In the genomic region with DNA sequence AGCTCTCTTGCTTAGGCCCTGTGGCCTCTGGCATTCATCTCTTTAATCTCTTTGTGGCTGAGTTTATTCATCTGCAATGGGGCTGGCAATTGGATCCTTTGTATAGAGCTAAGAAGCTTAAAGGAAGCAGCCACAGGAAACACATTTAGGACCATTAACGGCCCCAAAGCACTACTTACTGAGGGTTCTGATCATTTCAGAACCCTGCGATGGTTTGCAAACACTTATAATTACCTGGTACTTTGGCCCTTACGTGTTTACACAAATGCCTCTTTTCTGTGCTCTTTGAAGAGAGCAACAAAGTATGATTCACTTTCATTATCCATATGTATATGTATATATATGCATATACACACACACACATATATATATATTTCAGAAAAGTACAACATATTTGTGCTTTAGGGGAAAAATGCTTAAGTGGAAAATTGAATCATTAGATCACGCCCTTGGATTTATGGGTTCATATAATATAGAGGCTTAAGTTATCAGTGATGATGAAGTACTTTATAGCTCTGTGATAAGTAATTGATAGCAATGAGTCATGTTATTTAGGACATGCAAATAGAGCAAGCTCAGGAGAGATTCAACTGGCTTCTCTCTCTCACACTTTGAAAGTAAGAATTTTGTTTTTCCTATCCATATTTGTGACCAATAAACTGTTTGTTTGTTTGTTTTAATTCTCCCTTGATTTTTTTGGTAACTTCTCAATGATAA, we compare ENCODE assay signal across 16 mouse cellular contexts. TPM values are rescaled to one million over a fixed set of nuclear protein-coding genes. Genes with fewer than 3 reads are reported as not detected.
"Had no signal": no experiment of that assay in that cellular context is flagged by ENCODE, and none has a peak within 500 bp of the region (broad histone marks: within the 10 kb centered on the region; RNA-seq: fewer than 3 reads in every experiment).

No protein-coding gene starts in this region.

- H3K27me3 ChIP-seq: megakaryocyte, embryonic 14.5 days; midbrain, embryonic 12.5 days; midbrain, embryonic 15.5 days; neural tube, embryonic 12.5 days; stomach, embryonic 15.5 days had no signal

- H3K27ac ChIP-seq: liver, embryonic 14.5 days; macrophage; midbrain, embryonic 12.5 days; midbrain, embryonic 15.5 days; neural tube, embryonic 12.5 days; stomach, embryonic 15.5 days; stomach, postnatal 0 days had no signal

- H3K9ac ChIP-seq: liver, embryonic 14.5 days; lung, embryonic 14.5 days; midbrain, embryonic 12.5 days; midbrain, embryonic 15.5 days; neural tube, embryonic 12.5 days; stomach, embryonic 15.5 days had no signal

- H3K4me3 ChIP-seq: megakaryocyte, embryonic 14.5 days; midbrain, embryonic 12.5 days; midbrain, embryonic 15.5 days; neural tube, embryonic 12.5 days; stomach, embryonic 15.5 days had no signal

- ATAC-seq: midbrain, embryonic 15.5 days had no signal

- H3K36me3 ChIP-seq: midbrain, embryonic 12.5 days; midbrain, embryonic 15.5 days; neural tube, embryonic 12.5 days; stomach, embryonic 15.5 days had no signal

- H3K4me1 ChIP-seq: megakaryocyte, embryonic 14.5 days; midbrain, embryonic 15.5 days; neural tube, embryonic 12.5 days; stomach, embryonic 15.5 days had no signal

- DNase-seq: lung, adult 18-20 months; lung, embryonic 14.5 days; lung, postnatal 14 days; lung, postnatal 36 days; right cerebral cortex, postnatal 14 days; thymus, adult 2 months; thymus, postnatal 25 days; thymus, postnatal 4 days had no signal

- H3K9me3 ChIP-seq: midbrain, embryonic 12.5 days; midbrain, embryonic 15.5 days; neural tube, embryonic 12.5 days; stomach, embryonic 15.5 days had no signal

- H3K4me2 ChIP-seq: lung, embryonic 14.5 days; midbrain, embryonic 12.5 days; midbrain, embryonic 15.5 days; neural tube, embryonic 12.5 days; stomach, embryonic 15.5 days had no signal

RNA-seq across cellular contexts. Expression of gene Tspan8, which starts 20.4 kb away (rescaled TPM):
- polyA plus RNA-seq: macrophage had no signal
